Mouse (Mus musculus) liver, embryonic 16.5 days (tissue): ENCODE results near the gene Thop1. TPM values are rescaled to one million over a fixed set of nuclear protein-coding genes. Genes with fewer than 3 reads are reported as not detected.

Source experiments
- ATAC-seq: fragments of 200-750 bp; cut with Nextera tagmentation; 2 replicates; pipeline ENCODE4 v1.8.0; 2017; ENCODE audit warnings: low read depth, mild to moderate bottlenecking, moderate number of reproducible peaks, moderate library complexity
- H3K27ac ChIP-seq: fragments of 300-500 bp; sonication (generic); 2 replicates; pipeline ENCODE4 v1.5.1; 2014; ENCODE audit warnings: mild to moderate bottlenecking, low read length
- H3K27me3 ChIP-seq: fragments of 300-500 bp; sonication (generic); 2 replicates; pipeline ENCODE4 v1.6.1; 2014; ENCODE audit warnings: low read depth, low read length, mixed read lengths; ENCODE audit not compliant: control insufficient read depth, insufficient read depth
- H3K36me3 ChIP-seq: fragments of 300-500 bp; sonication (generic); 2 replicates; pipeline ENCODE4 v1.6.1; 2014; ENCODE audit warnings: mild to moderate bottlenecking; ENCODE audit not compliant: control insufficient read depth, insufficient read depth
- H3K4me1 ChIP-seq: fragments of 300-500 bp; sonication (generic); 2 replicates; pipeline ENCODE4 v1.6.1; 2014; ENCODE audit warnings: low read depth, low read length, mixed read lengths; ENCODE audit not compliant: control insufficient read depth
- H3K4me2 ChIP-seq: fragments of 300-500 bp; sonication (generic); 2 replicates; pipeline ENCODE4 v1.6.1; 2014; ENCODE audit warnings: low read depth, low read length, mixed read lengths
- H3K4me3 ChIP-seq: fragments of 300-500 bp; sonication (generic); 2 replicates; pipeline ENCODE4 v1.5.1; 2014; ENCODE audit warnings: low read depth, mild to moderate bottlenecking, low read length
- H3K9ac ChIP-seq: fragments of 300-500 bp; sonication (generic); 2 replicates; pipeline ENCODE4 v1.6.1; 2014; ENCODE audit warnings: low read depth, low read length
- H3K9me3 ChIP-seq: fragments of 300-500 bp; sonication (generic); replicated peaks from 2 replicates; pipeline ENCODE4 v1.6.1; 2016; ENCODE audit warnings: low read length; ENCODE audit not compliant: control insufficient read depth
- WGBS: fragments of 180-500 bp; shearing (Covaris S2); extraction: QIAGEN DNeasy Blood & Tissue Kit; methylation state at CpG from one replicate; pipeline ENCODE4 v1.1.7; 2014; ENCODE audit not compliant: insufficient replicate concordance; 5-methylcytosine and 5-hydroxymethylcytosine counted together
- polyA plus RNA-seq: library from polyadenylated mRNA; unstranded; fragments of >200 nt; fragmentation: Nextera tagmentation; extraction: Ambion mirVana; gene quantifications from 2 replicates; pipeline ENCODE4 v1.2.1, GENCODE M21; 2015

Thop1 gene
- polyA plus RNA-seq, 1 experiment from 2014 or later, result 16.6 TPM

- H3K27me3 ChIP-seq, result no peaks in the 10 kb centered on the region
- peaks cover 12% of the 10 kb centered on the region for H3K4me1 ChIP-seq
- H3K4me3 ChIP-seq, result no peak overlapping the region
- H3K9ac ChIP-seq, result no peak overlapping the region
- H3K27ac ChIP-seq, result no peak overlapping the region
- 35% methylated on average over 2 of the region's 2 CpGs for WGBS
- ATAC-seq, result no peak
- H3K36me3 ChIP-seq, result peaks cover 11% of the 10 kb centered on the region
- H3K4me2 ChIP-seq, result no peak overlapping the region
- 0 out of 2 replicates have a peak, but pooled peaks cover 2% of the 10 kb centered on the region for H3K9me3 ChIP-seq
These were observed 17.2 kb downstream of the Thop1 start for GRCm38 (mm10) chr10:81087021-81087420.

GRCm38 (mm10) chr10:81089216-81089615 lies 19.4 kb downstream of the Thop1 start:
- Histone ChIP-seq H3K4me2 (no peak overlapping the region), H3K4me1 (peaks cover 25% of the 10 kb centered on the region), H3K9me3 (0 out of 2 replicates have a peak, but pooled peaks cover 2% of the 10 kb centered on the region), H3K27me3 (no peaks in the 10 kb centered on the region), H3K9ac (no peak overlapping the region), H3K27ac (no peak overlapping the region), H3K4me3 (no peak overlapping the region), H3K36me3 (peaks cover 11% of the 10 kb centered on the region)
- WGBS, result 36% methylated on average over 2 of the region's 2 CpGs
- no peak for ATAC-seq

- H3K9me3 ChIP-seq, result 0 out of 2 replicates have a peak, but pooled peaks cover 2% of the 10 kb centered on the region
- H3K27ac ChIP-seq, result no peak overlapping the region
- no peak overlapping the region for H3K9ac ChIP-seq
- ATAC-seq, result no peak
- H3K4me3 ChIP-seq, result peak overlapping the region; percentile 49
- peaks cover 11% of the 10 kb centered on the region for H3K36me3 ChIP-seq
- peaks cover 39% of the 10 kb centered on the region for H3K4me1 ChIP-seq
- H3K4me2 ChIP-seq, result peak overlapping the region; percentile 42
- H3K27me3 ChIP-seq, result no peaks in the 10 kb centered on the region
- WGBS, result 53% methylated on average over 7 of the region's 7 CpGs
These were observed 20.8 kb downstream of the Thop1 start for GRCm38 (mm10) chr10:81090621-81091020.

- H3K27ac ChIP-seq, result peak overlapping the region; percentile 70
- H3K27me3 ChIP-seq, result no peaks in the 10 kb centered on the region
- H3K36me3 ChIP-seq, result peaks cover 4% of the 10 kb centered on the region
- WGBS, result 45% methylated on average over 22 of the region's 22 CpGs
- H3K4me3 ChIP-seq, result peak overlapping the region; percentile 49
- H3K4me2 ChIP-seq, result no peak overlapping the region
- ATAC-seq, result peak; percentile 80
- peaks cover 44% of the 10 kb centered on the region for H3K4me1 ChIP-seq
- peaks cover 3% of the 10 kb centered on the region for H3K9me3 ChIP-seq
- peak overlapping the region; percentile 49; the same call in 1 of the 2 replicates for H3K9ac ChIP-seq
These were observed 22.8 kb downstream of the Thop1 start for GRCm38 (mm10) chr10:81092465-81093250.

GRCm38 (mm10) chr10:81094931-81095678 lies 25.3 kb downstream of the Thop1 start:
- WGBS, result 35% methylated on average over 9 of the region's 9 CpGs
- H3K4me2 ChIP-seq, result no peak overlapping the region
- H3K9me3 ChIP-seq, result peaks cover 3% of the 10 kb centered on the region
- no peak overlapping the region for H3K9ac ChIP-seq
- no peaks in the 10 kb centered on the region for H3K27me3 ChIP-seq
- H3K4me3 ChIP-seq, result no peak overlapping the region
- H3K36me3 ChIP-seq, result no peaks in the 10 kb centered on the region
- peaks cover 48% of the 10 kb centered on the region for H3K4me1 ChIP-seq
- peak; percentile 75 for ATAC-seq
- H3K27ac ChIP-seq, result peak overlapping the region; percentile 23

GRCm38 (mm10) chr10:81105565-81106112 lies 35.8 kb downstream of the Thop1 start, which contains the start of gene Map2k2:
TSS of gene Map2k2 (plus strand) at chr10:81105915.
- Histone ChIP-seq H3K4me1 (peaks cover 46% of the 10 kb centered on the region), H3K9me3 (no peaks in the 10 kb centered on the region), H3K9ac (peak within 1 kb of the TSS; percentile 96), H3K4me3 (peak within 1 kb of the TSS; percentile 97), H3K27me3 (no peaks in the 10 kb centered on the region), H3K4me2 (peak within 1 kb of the TSS; percentile 87), H3K27ac (peak within 1 kb of the TSS; percentile 100), H3K36me3 (peaks cover 20% of the 10 kb centered on the region)
- WGBS, result 0% methylated on average over 56 of the region's 56 CpGs
- ATAC-seq, result peak; percentile 92

- peaks cover 44% of the 10 kb centered on the region for H3K4me1 ChIP-seq
- H3K4me2 ChIP-seq, result peak overlapping the region; percentile 87
- no peaks in the 10 kb centered on the region for H3K27me3 ChIP-seq
- peak overlapping the region; percentile 96 for H3K9ac ChIP-seq
- peaks cover 22% of the 10 kb centered on the region for H3K36me3 ChIP-seq
- H3K27ac ChIP-seq, result peak overlapping the region; percentile 100
- under 1% methylated on average over 35 of the region's 35 CpGs for WGBS
- peak overlapping the region; percentile 97 for H3K4me3 ChIP-seq
- ATAC-seq, result peak; percentile 82
- H3K9me3 ChIP-seq, result no peaks in the 10 kb centered on the region
These were observed 36.4 kb downstream of the Thop1 start for GRCm38 (mm10) chr10:81106113-81106721.

GRCm38 (mm10) chr10:81112946-81113345 lies 43.1 kb downstream of the Thop1 start:
- 76% methylated on average over 6 of the region's 6 CpGs for WGBS
- Histone ChIP-seq H3K9me3 (no peaks in the 10 kb centered on the region), H3K36me3 (peaks cover 49% of the 10 kb centered on the region), H3K4me1 (peaks cover 21% of the 10 kb centered on the region), H3K4me3 (no peak overlapping the region), H3K27ac (peak overlapping the region; percentile 30; the same call in 1 of the 2 replicates), H3K27me3 (no peaks in the 10 kb centered on the region), H3K4me2 (no peak overlapping the region), H3K9ac (no peak overlapping the region)
- ATAC-seq, result peak; percentile 40
